8 mouse cellular contexts compared by ENCODE assay signal in genomic region chr1:190168761-190169671, GRCm38 (mm10). TPM values are rescaled to one million over a fixed set of nuclear protein-coding genes. Genes with fewer than 3 reads are reported as not detected.
A peak's percentile ranks its signal among the peaks of the same experiment; 100 is the strongest.
DNase-seq lines count a peak whose midpoint lies in the region; ATAC-seq and TF ChIP-seq lines count a peak whose summit lies in the region.

No protein-coding gene starts in this region.

- H3K36me3 ChIP-seq in heart, postnatal 0 days (replicated peaks; ENCODE audit: control insufficient read depth, insufficient read depth, low read length), result no peaks in the 10 kb centered on the region
- no peaks in the 10 kb centered on the region for H3K36me3 ChIP-seq in limb, embryonic 13.5 days

- peak overlapping the region; percentile 93 for H3K4me2 ChIP-seq in heart, postnatal 0 days (ENCODE audit: low read depth, low read length)
- H3K4me2 ChIP-seq in limb, embryonic 13.5 days (replicated peaks), result peak overlapping the region; percentile 89

- no peaks in the 10 kb centered on the region for H3K9me3 ChIP-seq in heart, postnatal 0 days (replicated peaks; ENCODE audit: control insufficient read depth, low read length)
- H3K9me3 ChIP-seq in limb, embryonic 13.5 days, result no peaks in the 10 kb centered on the region

- no peak for TF ChIP-seq POLR2A in olfactory bulb, adult 2 months (IDR thresholded peaks at IDR 0.05; ENCODE audit: insufficient read depth, low read depth, low read length)

- ATAC-seq in heart, postnatal 0 days (ENCODE audit: insufficient read depth, low read depth), result peak; percentile 39
- ATAC-seq in limb, embryonic 13.5 days (ENCODE audit: low FRiP score, low read depth), result no peak

- TF ChIP-seq CTCF in layer of hippocampus, adult 2 months (conservative IDR thresholded peaks at IDR 0.05), result no peak
- no peak for TF ChIP-seq CTCF in heart, postnatal 0 days (IDR thresholded peaks at IDR 0.05; ENCODE audit: low read depth)
- TF ChIP-seq CTCF in olfactory bulb, adult 2 months (IDR thresholded peaks at IDR 0.05; ENCODE audit: insufficient read depth, low read depth, low read length), result no peak

- DNase-seq in layer of hippocampus, adult 2 months (ENCODE audit: low spot score in 2 of 2), result no peak
- DNase-seq in layer of hippocampus, adult 18-20 months (ENCODE audit: low spot score in 2 of 2), result no peak
- peak; percentile 37 to 41 for DNase-seq in cerebellum, postnatal 36 days
- peak; percentile 60 for DNase-seq in heart, postnatal 0 days (ENCODE audit: low spot score)
- DNase-seq in layer of hippocampus, adult 9-11 months, result no peak
- DNase-seq in thymus, postnatal 10 days (ENCODE audit: low spot score in 2 of 2), result no peak

- H3K9ac ChIP-seq in heart, postnatal 0 days (replicated peaks; ENCODE audit: low read depth, low read length), result peak overlapping the region; percentile 92
- peak overlapping the region; percentile 63 for H3K9ac ChIP-seq in limb, embryonic 13.5 days

- H3K4me1 ChIP-seq in heart, postnatal 0 days (ENCODE audit: control insufficient read depth, insufficient read depth), result no peaks in the 10 kb centered on the region
- peaks cover 37% of the 10 kb centered on the region for H3K4me1 ChIP-seq in limb, embryonic 13.5 days
- H3K4me1 ChIP-seq in olfactory bulb, adult 2 months (ENCODE audit: control insufficient read depth, insufficient read depth, low read length), result peaks cover 15% of the 10 kb centered on the region

- peak overlapping the region; percentile 91 for H3K27ac ChIP-seq in layer of hippocampus, adult 2 months
- H3K27ac ChIP-seq in heart, postnatal 0 days (ENCODE audit: low read depth), result peak overlapping the region; percentile 98
- H3K27ac ChIP-seq in limb, embryonic 13.5 days, result no peak overlapping the region; the same call in 1 of the 2 replicates
- no peak overlapping the region for H3K27ac ChIP-seq in olfactory bulb, adult 2 months (ENCODE audit: insufficient read depth, low read depth, low read length)

- 1% methylated on average over 51 of the region's 51 CpGs for WGBS in heart, postnatal 0 days
- WGBS in limb, embryonic 13.5 days, result under 1% methylated on average over 48 of the region's 51 CpGs
- 1% methylated on average over 50 of the region's 51 CpGs for WGBS in olfactory bulb, adult 2 months

- 0 out of 2 replicates have a peak, but pooled peaks cover 3% of the 10 kb centered on the region for H3K27me3 ChIP-seq in heart, postnatal 0 days (ENCODE audit: control insufficient read depth, insufficient read depth, low read length)
- H3K27me3 ChIP-seq in limb, embryonic 13.5 days, result peaks cover 87% of the 10 kb centered on the region

- peak overlapping the region; percentile 82 for H3K4me3 ChIP-seq in layer of hippocampus, adult 2 months
- peak overlapping the region; percentile 88 for H3K4me3 ChIP-seq in heart, postnatal 0 days (ENCODE audit: low read depth, low read length)
- H3K4me3 ChIP-seq in limb, embryonic 13.5 days, result peak overlapping the region; percentile 61
- H3K4me3 ChIP-seq in olfactory bulb, adult 2 months (ENCODE audit: insufficient read depth, low read depth, low read length), result peak overlapping the region; percentile 37

- TF ChIP-seq EP300 in heart, postnatal 0 days (IDR thresholded peaks at IDR 0.05; ENCODE audit: low read depth), result no peak

RNA-seq across cellular contexts. Expression of gene Prox1, which starts 1.5 kb away (rescaled TPM):
- 100 to 1,000 TPM; 102 to 112 TPM for total RNA-seq in layer of hippocampus, adult 2 months (2021)
- 10 to 100 TPM; 77.4 to 83.6 TPM for total RNA-seq in layer of hippocampus, adult 18-20 months (2021)
- total RNA-seq in heart, postnatal 0 days (2014; rRNA removed; ENCODE audit: low replicate concordance), result 23.1 and 31.5 TPM in 2 replicates
- polyA plus RNA-seq in heart, postnatal 0 days (2015; fragmentation: Nextera tagmentation; extraction: Ambion mirVana), result 17.3 and 17.8 TPM in 2 replicates
- polyA plus RNA-seq in limb, embryonic 13.5 days (2015; fragmentation: Nextera tagmentation; extraction: Ambion mirVana), result 3.2 and 3.7 TPM in 2 replicates
- polyA plus RNA-seq in olfactory bulb, adult 2 months (2012; ENCODE audit: insufficient read depth, insufficient read length, low replicate concordance, missing spikeins), result not detected in 2 replicates

Comparison
In these comparisons a context has a peak if more than half of its experiments do, and no peak if none do; other contexts are left out.
1. DNase-seq: peak in cerebellum, postnatal 36 days (2 of 2) and heart, postnatal 0 days (single experiment); none in layer of hippocampus, adult 2 months (0 of 2), layer of hippocampus, adult 18-20 months (0 of 2), layer of hippocampus, adult 9-11 months (single experiment) and thymus, postnatal 10 days (0 of 2).
2. H3K27ac ChIP-seq: peak in layer of hippocampus, adult 2 months (single experiment) and heart, postnatal 0 days (single experiment); none in limb, embryonic 13.5 days (single experiment) and olfactory bulb, adult 2 months (single experiment).
3. H3K4me3 ChIP-seq: peak in every context shown above with its lines; median percentile 88 in heart, postnatal 0 days; 82 in layer of hippocampus, adult 2 months; 61 in limb, embryonic 13.5 days; 37 in olfactory bulb, adult 2 months.